Mouse (Mus musculus) liver, embryonic 11.5 days (tissue): ENCODE measurements around the gene Tmem89. TPM values are rescaled to one million over a fixed set of nuclear protein-coding genes. Genes with fewer than 3 reads are reported as not detected.

Experiments used
- ATAC-seq: fragments of 200-750 bp; cut with Nextera tagmentation; replicated peaks from 2 replicates; pipeline ENCODE4 v1.8.0; 2017; ENCODE audit warnings: moderate number of reproducible peaks, mild to moderate bottlenecking, moderate TSS enrichment, moderate library complexity; ENCODE audit not compliant: low FRiP score
- DNase-seq: peaks from one replicate; pipeline ENCODE4 v3.0.0-alpha.2; 2017; ENCODE audit warnings: low spot score
- H3K27ac ChIP-seq: fragments of 300-500 bp; sonication (generic); 2 replicates; pipeline ENCODE4 v1.5.1; 2014; ENCODE audit warnings: mild to moderate bottlenecking, low read depth, low read length, control low read depth
- H3K27me3 ChIP-seq: fragments of 300-500 bp; sonication (generic); replicated peaks from 2 replicates; pipeline ENCODE4 v1.6.1; 2014; ENCODE audit warnings: low read length, mixed read lengths; ENCODE audit not compliant: control insufficient read depth, insufficient read depth
- H3K36me3 ChIP-seq: fragments of 300-500 bp; sonication (generic); 2 replicates; pipeline ENCODE4 v1.6.1; 2014; ENCODE audit warnings: mild to moderate bottlenecking, low read length, moderate library complexity, mixed read lengths; ENCODE audit not compliant: control insufficient read depth, insufficient read depth
- H3K4me1 ChIP-seq: fragments of 300-500 bp; sonication (generic); replicated peaks from 2 replicates; pipeline ENCODE4 v1.6.1; 2014; ENCODE audit warnings: low read length, mixed read lengths; ENCODE audit not compliant: control insufficient read depth, insufficient read depth
- H3K4me2 ChIP-seq: fragments of 300-500 bp; sonication (generic); 2 replicates; pipeline ENCODE4 v1.6.1; 2014; ENCODE audit warnings: mild to moderate bottlenecking, control low read depth, moderate library complexity
- H3K4me3 ChIP-seq: fragments of 300-500 bp; sonication (generic); 2 replicates; pipeline ENCODE4 v1.5.1; 2014; ENCODE audit warnings: low read depth, low read length, control low read depth
- H3K9ac ChIP-seq: fragments of 300-500 bp; sonication (generic); 2 replicates; pipeline ENCODE4 v1.6.1; 2014; ENCODE audit warnings: low read depth, low read length, control low read depth
- H3K9me3 ChIP-seq: fragments of 300-500 bp; sonication (generic); 2 replicates; pipeline ENCODE4 v1.6.1; 2016; ENCODE audit warnings: low read length, inconsistent platforms, mixed read lengths; ENCODE audit not compliant: control insufficient read depth
- WGBS: fragments of 180-500 bp; shearing (Covaris S2); extraction: QIAGEN DNeasy Blood & Tissue Kit; methylation state at CpG from one replicate; pipeline ENCODE4 v1.1.7; 2014; 5-methylcytosine and 5-hydroxymethylcytosine counted together
- polyA plus RNA-seq: library from polyadenylated mRNA; unstranded; fragments of >200 nt; fragmentation: Nextera tagmentation; extraction: Ambion mirVana; gene quantifications from 2 replicates; pipeline ENCODE4 v1.2.1, GENCODE M21; 2014

Gene Tmem89
- not detected in 2 replicates for polyA plus RNA-seq

DNA sequence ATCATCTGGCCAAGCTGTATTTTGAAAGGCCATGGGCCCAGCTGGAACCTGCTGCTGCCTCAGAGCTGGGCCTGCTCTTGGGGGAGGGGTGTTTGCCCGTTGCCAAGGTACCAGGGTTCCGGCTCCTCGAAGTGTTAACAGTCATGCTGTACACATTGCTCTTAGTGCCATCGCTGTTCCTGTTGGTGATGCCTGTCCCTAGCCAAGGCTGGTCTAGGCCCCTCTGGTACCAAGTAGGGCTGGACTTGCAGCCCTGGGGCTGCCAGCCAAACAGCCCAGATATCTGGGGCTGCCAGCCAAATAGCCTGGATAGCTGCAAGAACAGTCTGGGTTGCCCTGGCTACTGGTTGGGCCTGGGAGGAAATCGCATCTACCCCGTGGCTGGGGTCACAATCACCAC lies at the start of gene Tmem89:
TSS of gene Tmem89 (plus strand) at position 129 of the 400 bp plus-strand sequence.
- DNase-seq, result no peak
- no peaks in the 10 kb centered on the region for H3K36me3 ChIP-seq
- WGBS, result 68% methylated on average over 6 of the region's 6 CpGs
- ATAC-seq, result no peak
- no peaks in the 10 kb centered on the region for H3K9me3 ChIP-seq
- no peak within 1 kb of the TSS for H3K4me3 ChIP-seq
- no peak within 1 kb of the TSS for H3K27ac ChIP-seq
- H3K9ac ChIP-seq, result no peak within 1 kb of the TSS
- H3K4me2 ChIP-seq, result no peak within 1 kb of the TSS
- no peaks in the 10 kb centered on the region for H3K4me1 ChIP-seq
- 0 out of 2 replicates have a peak, but pooled peaks cover 2% of the 10 kb centered on the region for H3K27me3 ChIP-seq

GRCm38 (mm10) chr9:108912308-108912707 lies 2.1 kb upstream of the Tmem89 start:
- no peak overlapping the region for H3K27ac ChIP-seq
- no peaks in the 10 kb centered on the region for H3K9me3 ChIP-seq
- no peaks in the 10 kb centered on the region for H3K4me1 ChIP-seq
- no peak overlapping the region for H3K4me2 ChIP-seq
- DNase-seq (no peak), ATAC-seq (no peak)
- no peak overlapping the region for H3K4me3 ChIP-seq
- WGBS, result 59% methylated on average over 6 of the region's 6 CpGs
- H3K27me3 ChIP-seq, result 0 out of 2 replicates have a peak, but pooled peaks cover 2% of the 10 kb centered on the region
- no peak overlapping the region for H3K9ac ChIP-seq
- H3K36me3 ChIP-seq, result no peaks in the 10 kb centered on the region

DNA sequence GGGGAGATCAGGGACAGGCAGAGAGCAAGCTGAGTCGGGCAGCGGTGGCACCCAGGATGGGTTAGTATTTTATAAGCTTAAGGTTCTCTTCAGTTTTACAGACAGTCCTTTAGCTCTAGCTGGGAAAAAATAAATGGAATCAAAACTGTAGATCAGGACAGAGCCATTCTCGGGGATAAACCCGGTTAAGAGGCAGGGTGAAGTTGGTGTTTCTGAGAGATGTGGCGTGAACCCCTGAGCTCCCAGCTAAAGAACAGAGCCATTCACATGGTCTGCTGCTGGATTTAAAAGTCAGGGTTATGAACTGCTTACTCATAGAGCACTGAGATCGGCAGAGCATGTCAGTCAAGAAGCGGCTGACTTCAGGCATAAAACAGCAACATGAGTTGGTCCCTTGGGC lies 1.3 kb upstream of the Tmem89 start:
- Histone ChIP-seq H3K4me2 (no peak overlapping the region), H3K27ac (no peak overlapping the region), H3K9me3 (no peaks in the 10 kb centered on the region), H3K4me1 (no peaks in the 10 kb centered on the region), H3K27me3 (0 out of 2 replicates have a peak, but pooled peaks cover 2% of the 10 kb centered on the region), H3K36me3 (no peaks in the 10 kb centered on the region), H3K9ac (no peak overlapping the region), H3K4me3 (no peak overlapping the region)
- ATAC-seq (no peak), DNase-seq (no peak)
- WGBS, result 84% methylated on average over 7 of the region's 7 CpGs

- 0 out of 2 replicates have a peak, but pooled peaks cover 2% of the 10 kb centered on the region for H3K27me3 ChIP-seq
These were observed 798 bp upstream of the Tmem89 start for GRCm38 (mm10) chr9:108913621-108914020.

GRCm38 (mm10) chr9:108925897-108926296 lies 11.5 kb downstream of the Tmem89 start:
- H3K4me3 ChIP-seq, result no peak overlapping the region
- H3K9me3 ChIP-seq, result no peaks in the 10 kb centered on the region
- DNase-seq (no peak), ATAC-seq (no peak)
- WGBS, result 62% methylated on average over 8 of the region's 8 CpGs
- H3K4me1 ChIP-seq, result no peaks in the 10 kb centered on the region
- H3K9ac ChIP-seq, result no peak overlapping the region
- H3K4me2 ChIP-seq, result no peak overlapping the region
- no peaks in the 10 kb centered on the region for H3K36me3 ChIP-seq
- peaks cover 11% of the 10 kb centered on the region for H3K27me3 ChIP-seq
- no peak overlapping the region for H3K27ac ChIP-seq

More at GRCm38 (mm10) chr9:108913621-108914020, 798 bp upstream of the Tmem89 start:
- no peak for ATAC-seq
- Histone ChIP-seq H3K9ac (no peak overlapping the region), H3K27ac (no peak overlapping the region), H3K36me3 (no peaks in the 10 kb centered on the region), H3K4me3 (no peak overlapping the region), H3K4me2 (no peak overlapping the region), H3K9me3 (no peaks in the 10 kb centered on the region), H3K4me1 (no peaks in the 10 kb centered on the region)
- no peak for DNase-seq
- 71% methylated on average over 10 of the region's 10 CpGs for WGBS

DNA sequence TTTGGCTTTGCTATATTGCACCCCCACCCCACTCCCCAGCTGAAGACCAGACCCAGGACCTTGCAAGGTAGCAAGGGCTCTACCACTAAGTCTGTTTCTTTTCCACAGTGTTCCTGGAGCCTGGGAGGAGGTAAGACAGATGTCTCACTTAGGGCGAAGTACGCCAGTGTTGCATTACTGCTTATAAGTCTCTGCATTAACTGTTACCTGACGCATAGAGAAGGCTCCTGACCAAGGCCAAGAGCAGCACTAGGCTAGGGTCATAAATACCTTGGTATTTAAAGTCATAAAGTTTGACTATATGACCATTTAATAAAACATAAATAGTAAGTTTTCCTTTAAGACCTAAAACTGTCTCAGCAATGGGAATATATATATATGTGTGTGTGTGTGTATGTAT lies 14.0 kb downstream of the Tmem89 start:
- H3K27me3 ChIP-seq, result peaks cover 9% of the 10 kb centered on the region
- WGBS, result 74% methylated on average over 3 of the region's 3 CpGs
- no peak overlapping the region for H3K4me2 ChIP-seq
- no peaks in the 10 kb centered on the region for H3K9me3 ChIP-seq
- no peak overlapping the region for H3K4me3 ChIP-seq
- ATAC-seq (no peak), DNase-seq (no peak)
- H3K36me3 ChIP-seq, result no peaks in the 10 kb centered on the region
- H3K4me1 ChIP-seq, result no peaks in the 10 kb centered on the region
- no peak overlapping the region for H3K27ac ChIP-seq
- H3K9ac ChIP-seq, result no peak overlapping the region

DNA sequence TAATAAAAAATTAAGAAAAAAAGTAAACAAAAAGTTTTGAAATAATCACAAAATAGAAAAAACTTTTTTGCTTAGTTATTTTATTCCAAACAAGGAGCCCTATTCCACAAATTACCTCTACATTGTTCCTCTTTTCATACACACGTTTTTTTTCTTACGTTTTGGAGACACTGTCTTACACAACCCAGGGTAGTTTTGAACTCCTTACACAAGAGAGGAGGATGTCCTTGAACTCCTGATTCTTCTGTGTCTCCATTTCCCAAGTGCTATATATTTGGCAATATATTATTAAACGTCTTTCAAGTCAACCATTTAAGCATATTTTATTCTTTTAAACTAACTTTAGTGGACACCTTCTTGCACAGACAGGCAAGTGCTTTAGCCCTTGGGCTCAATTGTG lies 21.6 kb downstream of the Tmem89 start:
- H3K9ac ChIP-seq, result no peak overlapping the region; the same call in 1 of the 2 replicates
- H3K36me3 ChIP-seq, result peaks cover 22% of the 10 kb centered on the region
- ATAC-seq (no peak), DNase-seq (no peak)
- 14% methylated on average over 3 of the region's 3 CpGs for WGBS
- H3K27me3 ChIP-seq, result no peaks in the 10 kb centered on the region
- H3K27ac ChIP-seq, result no peak overlapping the region
- H3K4me1 ChIP-seq, result peaks cover 3% of the 10 kb centered on the region
- peak overlapping the region; percentile 39 for H3K4me2 ChIP-seq
- H3K4me3 ChIP-seq, result peak overlapping the region; percentile 96
- H3K9me3 ChIP-seq, result no peaks in the 10 kb centered on the region

GRCm38 (mm10) chr9:108936418-108937364 lies 22.3 kb downstream of the Tmem89 start, which contains the start of gene Uqcrc1:
TSS of gene Uqcrc1 (plus strand) at chr9:108936633.
- peak within 1 kb of the TSS; percentile 89 for H3K4me2 ChIP-seq
- DNase-seq (peak; percentile 87), ATAC-seq (peak; percentile 84)
- peak within 1 kb of the TSS; percentile 96 for H3K4me3 ChIP-seq
- no peaks in the 10 kb centered on the region for H3K27me3 ChIP-seq
- peaks cover 23% of the 10 kb centered on the region for H3K36me3 ChIP-seq
- H3K9ac ChIP-seq, result peak within 1 kb of the TSS; percentile 94
- peak within 1 kb of the TSS; percentile 1 for H3K27ac ChIP-seq
- H3K9me3 ChIP-seq, result no peaks in the 10 kb centered on the region
- under 1% methylated on average over 58 of the region's 58 CpGs for WGBS
- H3K4me1 ChIP-seq, result peaks cover 3% of the 10 kb centered on the region
